Mouse (Mus musculus): ENCODE results near the gene Rpap2.

Gene Rpap2

DNA sequence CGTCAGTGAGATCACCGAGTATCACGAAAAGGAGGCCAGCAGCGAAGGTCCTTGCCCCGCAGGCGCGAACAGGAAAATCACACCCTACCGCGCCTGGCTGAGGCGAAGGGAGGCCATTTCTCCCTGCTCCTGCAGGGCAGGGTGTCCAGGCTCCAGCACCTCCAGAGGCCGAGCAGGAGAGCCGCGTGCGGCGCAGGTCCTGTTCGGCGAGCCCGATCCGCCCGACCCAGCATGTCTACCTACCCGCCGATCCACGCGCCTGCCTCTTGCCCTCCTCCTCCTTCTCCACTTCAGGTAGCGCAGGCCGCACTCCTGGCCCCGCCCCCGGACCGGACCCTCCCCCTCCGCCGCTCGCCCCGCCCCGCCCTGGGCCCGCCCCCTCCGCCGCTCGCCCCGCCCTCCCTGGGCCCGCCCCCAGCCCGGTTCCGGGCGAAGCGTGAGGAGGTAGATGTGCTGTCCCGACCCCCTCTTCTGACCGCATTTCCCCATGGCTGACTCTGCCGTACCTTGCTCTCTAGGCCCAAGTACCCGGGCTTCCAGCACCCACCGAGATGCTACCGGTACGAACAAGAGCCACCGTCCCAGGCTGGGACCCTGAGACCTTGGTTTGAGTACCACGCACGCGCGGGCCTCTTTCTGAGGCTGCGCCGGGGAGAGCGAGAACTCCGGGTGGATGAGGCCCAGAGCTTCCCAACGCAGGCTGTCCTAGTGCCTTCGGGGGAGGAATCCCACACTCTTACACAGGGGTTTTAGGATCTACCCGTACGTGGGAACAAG lies at the start of gene Rpap2, which contains the start of gene Glmn:
Gene Rpap2 (plus strand): TSS at position 73 of the 777 bp plus-strand sequence.
Gene Glmn (minus strand): TSS at position 588 of the 777 bp plus-strand sequence.
- DNase-seq (ENCODE audit: low read depth), result peak; percentile 54

DNA sequence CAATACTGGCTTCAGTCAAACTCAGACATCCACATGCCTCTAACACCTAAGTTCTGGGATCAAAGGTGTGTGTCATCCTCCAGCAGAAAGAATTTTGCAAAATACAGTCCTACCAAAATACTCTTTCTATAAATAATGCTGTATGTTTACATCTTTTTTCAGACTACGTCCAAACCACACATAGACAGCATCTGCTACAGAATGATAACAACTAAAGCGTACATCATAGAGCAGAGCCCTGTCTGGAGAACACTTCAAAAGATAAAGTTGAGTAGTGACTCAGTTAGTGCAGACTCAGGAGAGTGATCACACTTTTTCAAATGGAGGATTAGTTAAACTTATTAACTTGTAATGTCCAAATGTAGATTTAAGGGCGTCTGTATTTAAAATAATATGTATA lies 49.2 kb upstream of the Rpap2 start:
- peak; percentile 51 for DNase-seq (ENCODE audit: low read depth)

- peak; percentile 20 for DNase-seq (ENCODE audit: low read depth)
Observed at GRCm38 (mm10) chr5:107548444-107548843, 48.7 kb upstream of the Rpap2 start.

- DNase-seq (ENCODE audit: low read depth), result no peak
Observed at GRCm38 (mm10) chr5:107554336-107554735, 42.8 kb upstream of the Rpap2 start.

DNA sequence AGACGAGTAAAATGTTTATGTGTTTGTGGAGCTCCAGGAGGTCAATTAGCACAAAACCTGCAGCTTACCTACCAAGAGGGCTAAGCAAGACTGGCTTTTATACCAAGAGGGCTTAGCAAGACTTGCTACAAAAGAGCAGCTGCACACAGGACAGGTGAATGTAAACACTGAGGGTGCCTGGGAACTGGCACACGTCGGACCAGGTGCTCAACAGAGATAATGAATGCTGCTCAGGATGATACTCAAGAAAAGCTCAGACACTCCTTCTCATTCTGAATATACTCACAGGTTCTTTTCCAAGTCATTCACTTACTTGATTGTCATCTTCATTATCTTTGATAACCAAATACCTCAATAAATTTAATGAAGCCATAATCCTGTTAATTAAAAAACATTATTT lies 40.2 kb upstream of the Rpap2 start:
- no peak for DNase-seq (ENCODE audit: low read depth)

- DNase-seq (ENCODE audit: low read depth), result no peak
Observed at GRCm38 (mm10) chr5:107569148-107569547, 28.0 kb upstream of the Rpap2 start.

DNA sequence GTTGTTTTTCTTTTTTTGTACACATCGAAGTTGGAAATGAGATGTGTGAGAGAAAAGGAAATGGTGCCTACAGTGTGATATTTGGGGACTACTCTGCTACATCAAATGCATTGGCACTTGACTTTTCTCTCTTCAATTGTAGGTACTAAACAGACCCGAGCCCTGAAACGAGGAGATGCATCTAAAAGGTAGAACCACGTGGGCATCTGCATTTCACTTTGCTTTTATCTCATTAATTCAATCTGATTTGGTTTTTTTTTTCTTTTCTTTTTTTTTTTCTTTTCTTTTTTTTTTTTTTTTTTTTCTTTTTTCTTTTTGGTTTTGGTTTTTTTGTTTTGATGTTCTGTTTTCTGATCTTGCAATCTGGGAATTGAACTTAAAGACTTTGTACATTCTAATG lies 1.2 kb downstream of the Rpap2 start:
- no peak for DNase-seq (ENCODE audit: low read depth)

- DNase-seq (ENCODE audit: low read depth), result peak; percentile 50
Observed at GRCm38 (mm10) chr5:107611224-107611623, 14.1 kb downstream of the Rpap2 start.

DNA sequence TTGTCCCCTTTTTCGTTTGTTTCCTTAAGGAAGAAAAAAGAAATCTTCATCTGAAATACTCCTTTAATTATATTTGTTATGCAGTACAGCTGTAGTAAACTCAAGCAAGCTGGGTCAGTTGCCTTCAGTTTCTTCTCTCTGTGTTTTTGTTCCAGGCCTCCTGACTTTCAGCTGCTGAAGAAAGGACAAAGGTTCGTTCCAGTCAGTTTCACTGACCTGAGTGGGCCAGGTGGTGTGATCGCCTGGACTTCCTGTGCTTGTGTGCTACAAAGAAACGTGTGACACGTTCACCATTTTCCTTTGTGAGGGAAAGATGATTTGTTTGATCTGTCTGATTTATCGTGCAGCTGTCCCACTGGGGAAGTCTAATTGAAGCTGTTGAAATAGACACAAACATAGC lies 20.8 kb downstream of the Rpap2 start:
- DNase-seq (ENCODE audit: low read depth), result no peak

GRCm38 (mm10) chr5:107621327-107621726 lies 24.2 kb downstream of the Rpap2 start:
- no peak for DNase-seq (ENCODE audit: low read depth)

DNA sequence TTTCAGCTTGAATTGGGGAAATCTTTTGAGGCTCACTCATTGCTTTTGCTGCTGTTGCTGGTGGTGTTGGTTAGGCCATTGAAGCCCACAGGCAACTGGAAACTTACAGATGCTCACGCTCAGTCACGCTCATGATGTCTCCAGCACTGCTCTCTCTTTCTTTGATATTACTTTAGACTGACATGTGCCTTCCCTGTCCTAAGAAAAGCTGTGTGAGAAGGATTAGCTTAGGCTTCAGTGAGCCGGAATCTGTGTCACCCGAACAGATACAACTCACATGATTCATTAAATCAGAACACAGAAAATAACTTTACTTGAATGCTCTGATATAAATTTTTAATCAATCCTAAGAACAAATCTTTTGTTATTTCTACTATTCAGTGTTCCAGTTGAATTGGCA lies 36.5 kb downstream of the Rpap2 start:
- no peak for DNase-seq (ENCODE audit: low read depth)

DNA sequence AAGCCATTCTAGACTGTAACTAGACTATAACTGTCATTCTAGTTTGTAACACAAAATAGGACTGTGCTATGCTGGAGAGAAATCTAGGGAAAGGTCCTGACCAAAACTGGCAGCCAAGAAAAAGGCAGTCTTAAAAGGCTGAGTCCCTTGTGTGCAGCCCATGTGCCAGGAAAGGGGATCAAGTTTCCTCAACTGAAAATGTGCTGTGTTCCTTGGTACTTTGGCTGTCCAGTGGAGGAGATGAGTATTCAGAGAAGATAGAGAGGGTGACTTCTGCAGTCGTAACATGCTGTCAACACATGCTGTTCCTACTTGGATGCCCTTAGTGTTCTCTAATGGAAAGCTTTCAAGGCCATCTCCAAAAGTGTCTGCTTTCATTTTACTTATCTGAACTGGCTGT lies 39.9 kb downstream of the Rpap2 start:
- DNase-seq (ENCODE audit: low read depth), result no peak

DNA sequence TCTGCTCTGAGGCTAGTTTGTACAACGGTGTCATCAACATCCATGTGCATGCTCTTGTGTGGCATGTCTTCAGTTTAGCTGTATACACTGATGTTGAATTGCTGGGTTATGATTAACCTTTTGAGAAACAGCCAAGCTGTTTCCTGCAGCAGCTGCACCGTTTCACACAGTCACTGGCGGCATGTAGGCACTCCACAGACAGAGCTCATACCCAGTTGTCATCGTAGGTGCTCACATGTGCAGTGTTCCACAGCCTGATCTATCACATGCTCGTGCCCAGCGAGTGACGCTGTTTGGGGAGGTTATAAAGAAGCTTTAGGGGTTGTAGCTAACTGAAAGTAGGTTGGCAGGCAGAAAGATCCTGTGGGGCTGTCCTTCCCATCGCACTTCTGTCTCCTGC lies 41.2 kb downstream of the Rpap2 start:
- DNase-seq (ENCODE audit: low read depth), result no peak

- DNase-seq (ENCODE audit: low read depth), result peak; percentile 42
Observed at GRCm38 (mm10) chr5:107644595-107644994, 47.4 kb downstream of the Rpap2 start.

- no peak for DNase-seq (ENCODE audit: low read depth)
Observed at GRCm38 (mm10) chr5:107645935-107646334, 48.8 kb downstream of the Rpap2 start.

DNA sequence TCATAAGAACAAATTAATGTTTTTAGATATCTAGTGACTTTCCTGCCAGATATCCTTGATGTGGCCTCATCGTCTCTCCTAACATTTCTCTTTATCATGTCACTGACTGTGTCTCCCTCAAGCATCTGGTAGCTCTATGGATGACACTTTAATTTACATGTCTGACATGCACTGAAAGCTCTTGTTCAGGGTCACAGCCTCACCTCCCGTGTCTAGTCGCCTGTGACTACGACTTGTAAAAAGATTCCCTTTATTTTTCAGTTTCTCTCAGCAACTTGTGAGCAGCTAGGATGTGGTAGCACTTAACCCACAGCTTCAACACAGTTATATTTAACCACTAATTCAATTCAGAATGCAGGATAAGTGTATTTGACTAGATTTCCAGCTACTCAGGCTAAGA lies 50.4 kb downstream of the Rpap2 start:
- no peak for DNase-seq (ENCODE audit: low read depth)

- no peak for DNase-seq (ENCODE audit: low read depth)
Observed at GRCm38 (mm10) chr5:107648552-107649125, 51.5 kb downstream of the Rpap2 start.

- no peak for DNase-seq (ENCODE audit: low read depth)
Observed at GRCm38 (mm10) chr5:107649680-107650079, 52.5 kb downstream of the Rpap2 start.

GRCm38 (mm10) chr5:107650427-107650826 lies 53.3 kb downstream of the Rpap2 start:
- no peak for DNase-seq (ENCODE audit: low read depth)

GRCm38 (mm10) chr5:107652055-107652660 lies 55.0 kb downstream of the Rpap2 start:
- no peak for DNase-seq (ENCODE audit: low read depth)

DNA sequence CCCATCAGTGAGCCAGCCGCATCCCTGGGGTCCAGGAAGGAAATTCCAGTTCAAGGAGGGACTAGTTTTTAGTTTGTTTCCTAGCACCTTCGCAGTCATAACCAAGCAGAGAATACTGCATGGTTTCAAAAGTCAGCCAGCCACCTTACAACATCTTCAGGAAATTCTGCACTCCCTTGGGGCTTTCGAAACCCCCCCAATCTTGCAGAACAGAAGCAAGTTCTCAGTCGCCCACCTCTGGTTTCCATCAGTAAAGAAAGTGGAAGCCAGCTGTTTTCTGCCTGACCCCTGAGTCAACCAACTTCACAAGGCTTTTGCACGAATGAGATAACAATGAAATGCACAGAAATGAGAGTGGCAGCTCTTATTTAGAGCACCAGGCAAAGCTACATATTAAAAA lies 81.2 kb downstream of the Rpap2 start:
- no peak for DNase-seq (ENCODE audit: low read depth)

DNA sequence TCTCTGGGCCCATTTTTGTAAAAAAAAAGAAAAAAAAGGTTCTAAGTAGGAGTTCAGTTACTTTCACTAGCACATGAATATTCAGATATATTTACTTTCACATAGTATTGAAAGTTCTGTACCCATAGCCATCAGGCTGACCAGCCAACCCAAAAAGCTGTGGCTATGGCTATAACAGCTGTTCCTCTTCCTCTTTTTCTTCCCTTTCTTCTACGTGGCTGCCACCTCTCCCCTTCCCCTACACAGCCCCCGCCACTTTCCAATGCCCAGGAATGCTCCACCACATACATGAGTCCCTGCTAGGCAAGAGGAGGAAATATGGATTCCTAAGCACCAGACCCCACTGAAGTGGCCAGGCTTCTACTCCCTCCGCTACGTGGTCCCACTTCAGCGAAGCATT lies 84.1 kb downstream of the Rpap2 start:
- no peak for DNase-seq (ENCODE audit: low read depth)

DNA sequence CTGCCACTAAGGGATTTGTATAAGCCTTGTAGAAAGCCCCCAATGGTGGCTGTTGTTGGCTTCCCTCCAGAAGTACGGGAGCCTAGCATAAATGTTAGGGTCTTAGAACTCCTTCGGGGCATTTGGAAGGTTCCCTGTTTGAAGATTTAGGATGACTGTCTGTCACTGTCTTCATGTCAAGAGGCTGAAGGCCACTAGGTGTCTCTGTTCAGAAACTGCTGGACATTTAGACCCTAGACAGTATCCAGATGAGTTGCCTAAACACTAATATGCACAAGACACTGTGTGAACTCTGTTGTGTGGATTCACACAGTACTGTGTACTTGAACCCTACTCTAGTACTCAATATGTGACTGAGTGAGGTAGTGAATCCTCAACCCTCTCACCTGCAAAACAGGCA lies 87.2 kb downstream of the Rpap2 start:
- no peak for DNase-seq (ENCODE audit: low read depth)
